Mouse (Mus musculus) cortical plate, adult 2 months (tissue): Measurements from ENCODE around the gene Camk1d.

Experiments used
- CTCF ChIP-seq: fragments of 200-500 bp; IDR thresholded peaks from 2 replicates; pipeline ENCODE4 v1.5.1; 2011; ENCODE audit warnings: mild to moderate bottlenecking, control low read depth, low read length; ENCODE audit not compliant: insufficient read depth; ENCODE audit errors: extremely low read depth
- POLR2A ChIP-seq: fragments of 200-500 bp; IDR thresholded peaks from 2 replicates; pipeline ENCODE4 v1.6.1; 2011; ENCODE audit warnings: mild to moderate bottlenecking, low read length, control low read depth; ENCODE audit not compliant: insufficient read depth; ENCODE audit errors: extremely low read depth

- TF ChIP-seq POLR2A (no peak), CTCF (no peak)
Measured at GRCm38 (mm10) chr2:5363836-5364235, 350.5 kb downstream of the Camk1d start.
